Mouse (Mus musculus) lung, postnatal 10 days (tissue): ENCODE measurements at regions not wholly inside any gene's neighbourhood (a gene's known extent, or its start where the extent isn't known, plus 50 kb on each side); places are given as distances from the start of the nearest gene placed in this dataset.
A peak's percentile ranks its signal among the peaks of the same experiment; 100 is the strongest.

Source experiments
- DNase-seq: peaks from one replicate; pipeline ENCODE4 v3.0.0; 2021

GRCm38 (mm10) chr1:154255971-154256370 is 55.0 kb downstream of the Zfp648 start:
- DNase-seq, result no peak

GRCm38 (mm10) chr1:154256811-154257210 is 55.8 kb downstream of the Zfp648 start:
- DNase-seq, result no peak

GRCm38 (mm10) chr1:154258511-154258910 is 57.5 kb downstream of the Zfp648 start:
- peak; percentile 7 for DNase-seq

GRCm38 (mm10) chr1:154260393-154260792 is 59.4 kb downstream of the Zfp648 start:
- DNase-seq, result no peak

- peak; percentile 58 for DNase-seq
These were observed 80.5 kb downstream of the Zfp648 start for GRCm38 (mm10) chr1:154281438-154281837.

- DNase-seq, result no peak
These were observed 85.1 kb downstream of the Zfp648 start for GRCm38 (mm10) chr1:154286080-154286479.

GRCm38 (mm10) chr1:154292729-154293128 is 91.7 kb downstream of the Zfp648 start:
- DNase-seq, result no peak

- no peak for DNase-seq
These were observed 95.1 kb downstream of the Zfp648 start for GRCm38 (mm10) chr1:154296080-154296479.

GRCm38 (mm10) chr1:154299866-154300265 is 98.9 kb downstream of the Zfp648 start:
- no peak for DNase-seq

GRCm38 (mm10) chr1:154309650-154310049 is 108.7 kb downstream of the Zfp648 start:
- DNase-seq, result peak; percentile 71
